Mouse (Mus musculus) bone marrow, adult 2 months (tissue): ENCODE measurements around the gene Ssbp4. TPM values are rescaled to one million over a fixed set of nuclear protein-coding genes. Genes with fewer than 3 reads are reported as not detected.

Experiments
- H3K27ac ChIP-seq: fragments of 200-500 bp; 2 replicates; pipeline ENCODE4 v1.5.1; 2012; ENCODE audit warnings: low read depth, mild to moderate bottlenecking, control low read depth, inconsistent platforms, low read length; ENCODE audit not compliant: control insufficient read depth, poor library complexity, insufficient read depth
- H3K4me1 ChIP-seq: fragments of 200-500 bp; 2 replicates; pipeline ENCODE4 v1.6.1; 2011; ENCODE audit warnings: low read length; ENCODE audit not compliant: control insufficient read depth, insufficient read depth
- H3K4me3 ChIP-seq: fragments of 200-500 bp; replicated peaks from 2 replicates; pipeline ENCODE3; 2011; ENCODE audit warnings: mild to moderate bottlenecking, low read depth, low read length, control low read depth; ENCODE audit not compliant: control insufficient read depth
- CTCF ChIP-seq: fragments of 200-500 bp; IDR thresholded peaks from 2 replicates; pipeline ENCODE4 v1.5.1; 2011; ENCODE audit warnings: low read length, control low read depth; ENCODE audit not compliant: control insufficient read depth, insufficient read depth
- POLR2A ChIP-seq: fragments of 200-500 bp; IDR thresholded peaks from 2 replicates; pipeline ENCODE4 v1.6.1; 2011; ENCODE audit warnings: low read depth, mild to moderate bottlenecking, control low read depth, low read length, borderline replicate concordance; ENCODE audit not compliant: control insufficient read depth
- WGBS: fragments of 180-500 bp; shearing (Covaris S2); methylation state at CpG from one replicate; pipeline ENCODE4 v1.1.7; 2018; 5-methylcytosine and 5-hydroxymethylcytosine counted together
- polyA plus RNA-seq: library from polyadenylated mRNA; stranded (reverse); fragments of >200 nt; gene quantifications from 2 replicates; pipeline ENCODE4 v1.2.4, GENCODE M21; 2011; ENCODE audit warnings: low replicate concordance; ENCODE audit not compliant: missing spikeins, insufficient read depth, insufficient read length

Gene Ssbp4
- polyA plus RNA-seq, 1 experiment = 107 TPM

- Histone ChIP-seq H3K4me1 (peaks cover 7% of the 10 kb centered on the region), H3K4me3 (peak overlapping the region; percentile 63), H3K27ac (peak overlapping the region; percentile 90)
- peak; percentile 67; the same call in 1 of the 2 replicates for TF ChIP-seq POLR2A
- TF ChIP-seq CTCF = no peak
- WGBS = under 1% methylated on average over 39 of the region's 39 CpGs
Observed at GRCm38 (mm10) chr8:70609368-70609848, 736 bp upstream of the Ssbp4 start.

- H3K4me3 ChIP-seq = peak overlapping the region; percentile 71
- peaks cover 6% of the 10 kb centered on the region for H3K4me1 ChIP-seq
- WGBS = under 1% methylated on average over 84 of the region's 84 CpGs
- H3K27ac ChIP-seq = peak overlapping the region; percentile 79
- no peak for TF ChIP-seq CTCF
- TF ChIP-seq POLR2A = no peak
Observed at GRCm38 (mm10) chr8:70607898-70608748, 549 bp downstream of the Ssbp4 start.

GRCm38 (mm10) chr8:70607603-70607897, 1.1 kb downstream of the Ssbp4 start:
- peaks cover 6% of the 10 kb centered on the region for H3K4me1 ChIP-seq
- 19% methylated on average over 6 of the region's 6 CpGs for WGBS

GRCm38 (mm10) chr8:70606780-70607602, 1.7 kb downstream of the Ssbp4 start:
- peaks cover 6% of the 10 kb centered on the region for H3K4me1 ChIP-seq
- 69% methylated on average over 18 of the region's 18 CpGs for WGBS
- peak overlapping the region; percentile 71 for H3K4me3 ChIP-seq
- no peak overlapping the region for H3K27ac ChIP-seq
- no peak for TF ChIP-seq CTCF
- TF ChIP-seq POLR2A = no peak

More at GRCm38 (mm10) chr8:70607603-70607897, 1.1 kb downstream of the Ssbp4 start:
- no peak for TF ChIP-seq POLR2A
- TF ChIP-seq CTCF = no peak
- Histone ChIP-seq H3K4me3 (peak overlapping the region; percentile 71), H3K27ac (peak overlapping the region; percentile 79; the same call in 1 of the 2 replicates)

- no peak overlapping the region for H3K4me3 ChIP-seq
- WGBS = 69% methylated on average over 9 of the region's 9 CpGs
- H3K27ac ChIP-seq = no peak overlapping the region
- TF ChIP-seq CTCF = no peak
- no peak for TF ChIP-seq POLR2A
- H3K4me1 ChIP-seq = peaks cover 6% of the 10 kb centered on the region
Observed at GRCm38 (mm10) chr8:70605871-70606779, 2.5 kb downstream of the Ssbp4 start.

- WGBS = 84% methylated on average over 7 of the region's 7 CpGs
- TF ChIP-seq CTCF (no peak), POLR2A (no peak)
- no peak overlapping the region for H3K27ac ChIP-seq
- no peak overlapping the region for H3K4me3 ChIP-seq
- peaks cover 7% of the 10 kb centered on the region for H3K4me1 ChIP-seq
Observed at GRCm38 (mm10) chr8:70604558-70604957, 4.1 kb downstream of the Ssbp4 start.

- H3K4me1 ChIP-seq = peaks cover 3% of the 10 kb centered on the region
Observed at GRCm38 (mm10) chr8:70602139-70602811, 6.4 kb downstream of the Ssbp4 start.

More at GRCm38 (mm10) chr8:70602139-70602811, 6.4 kb downstream of the Ssbp4 start:
- Histone ChIP-seq H3K27ac (no peak overlapping the region; the same call in 1 of the 2 replicates), H3K4me3 (no peak overlapping the region)
- 78% methylated on average over 13 of the region's 13 CpGs for WGBS
- TF ChIP-seq POLR2A (0 out of 2 replicates have a peak, but pooled peaks have one; percentile 20), CTCF (no peak)
